Mouse (Mus musculus) myocyte (in vitro differentiated cells): ENCODE measurements around the gene Utp4.

Experiments
- CEBPB ChIP-seq: IDR thresholded peaks from 2 replicates; pipeline ENCODE4 v1.6.1; 2011; ENCODE audit warnings: mild to moderate bottlenecking, moderate library complexity; ENCODE audit not compliant: poor library complexity, insufficient read depth, severe bottlenecking
- E2F4 ChIP-seq: IDR thresholded peaks from one replicate; pipeline ENCODE4 v1.6.1; 2011; ENCODE audit warnings: mild to moderate bottlenecking, control low read depth, moderate library complexity; ENCODE audit not compliant: insufficient read depth
- MAX ChIP-seq: IDR thresholded peaks from one replicate; pipeline ENCODE4 v1.6.1; 2011; ENCODE audit warnings: low read depth, mild to moderate bottlenecking, control low read depth
- MYOD1 ChIP-seq, 3 experiments: IDR thresholded peaks; one replicate each; pipeline ENCODE4 v1.6.1; 2011; ENCODE audit warnings: control low read depth in 2 of 3, low read depth in 2 of 3, mild to moderate bottlenecking in 2 of 3, moderate library complexity in 1 of 3; ENCODE audit not compliant: insufficient read length in 2 of 3, control insufficient read depth in 1 of 3
- MYOG ChIP-seq, 3 experiments: IDR thresholded peaks; one replicate each; pipeline ENCODE4 v1.6.1; 2011; ENCODE audit warnings: control low read depth in 2 of 3, low read depth in 2 of 3, mild to moderate bottlenecking in 2 of 3; ENCODE audit not compliant: insufficient read length in 2 of 3, control insufficient read depth in 1 of 3, insufficient read depth in 1 of 3
- POLR2A ChIP-seq: IDR thresholded peaks from one replicate; pipeline ENCODE4 v1.6.1; 2011; ENCODE audit warnings: low read depth, mild to moderate bottlenecking, control low read depth, moderate library complexity; ENCODE audit not compliant: insufficient read length
- POLR2AphosphoS2 ChIP-seq: IDR thresholded peaks from one replicate; pipeline ENCODE4 v1.6.1; 2011; ENCODE audit warnings: low read depth, control low read depth; ENCODE audit not compliant: insufficient read length
- TCF12 ChIP-seq: IDR thresholded peaks from one replicate; pipeline ENCODE4 v1.6.1; 2011; ENCODE audit warnings: mild to moderate bottlenecking, control low read depth; ENCODE audit not compliant: poor library complexity, insufficient read depth, severe bottlenecking
- TCF3 ChIP-seq: IDR thresholded peaks from one replicate; pipeline ENCODE4 v1.6.1; 2011; ENCODE audit warnings: low read depth, control low read depth; ENCODE audit not compliant: insufficient read length
- USF1 ChIP-seq: IDR thresholded peaks from one replicate; pipeline ENCODE4 v1.6.1; 2011; ENCODE audit warnings: low read depth, mild to moderate bottlenecking, control low read depth, moderate library complexity

DNA sequence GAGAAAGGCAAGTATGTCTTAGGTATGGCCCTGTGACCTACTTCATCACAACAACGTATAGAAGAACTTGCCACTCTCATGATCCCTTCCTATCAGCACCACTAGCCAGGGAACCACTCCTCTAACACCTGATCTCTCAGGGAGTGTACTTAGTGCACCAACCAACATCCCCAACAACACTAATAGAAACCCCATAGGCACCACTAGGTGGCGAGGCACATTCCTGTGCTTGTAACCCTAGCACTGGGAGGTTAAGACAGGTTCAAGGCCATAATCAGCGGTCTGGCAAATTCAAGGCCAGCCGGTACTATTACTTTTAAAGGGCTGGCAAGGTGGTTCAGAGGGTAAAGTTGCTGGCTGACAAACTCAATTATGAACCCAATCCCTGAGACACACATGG lies 33.8 kb downstream of the Utp4 start:
- TF ChIP-seq MYOG (IDR thresholded peaks at IDR 0.05; ENCODE audit: control insufficient read depth in 1 of 3, insufficient read depth in 1 of 3, insufficient read length in 2 of 3, low read depth in 2 of 3), result no peak
- no peak for TF ChIP-seq POLR2A
- TF ChIP-seq USF1, result no peak
- TF ChIP-seq CEBPB, result no peak
- no peak for TF ChIP-seq POLR2AphosphoS2
- no peak for TF ChIP-seq MAX
- TF ChIP-seq MYOD1 (IDR thresholded peaks at IDR 0.05; ENCODE audit: control insufficient read depth in 1 of 3, insufficient read length in 2 of 3, low read depth in 2 of 3), result no peak
- TF ChIP-seq E2F4, result no peak
- no peak for TF ChIP-seq TCF12
- TF ChIP-seq TCF3, result no peak
